ENCODE assay signal across 8 mouse cellular contexts in the genomic region with DNA sequence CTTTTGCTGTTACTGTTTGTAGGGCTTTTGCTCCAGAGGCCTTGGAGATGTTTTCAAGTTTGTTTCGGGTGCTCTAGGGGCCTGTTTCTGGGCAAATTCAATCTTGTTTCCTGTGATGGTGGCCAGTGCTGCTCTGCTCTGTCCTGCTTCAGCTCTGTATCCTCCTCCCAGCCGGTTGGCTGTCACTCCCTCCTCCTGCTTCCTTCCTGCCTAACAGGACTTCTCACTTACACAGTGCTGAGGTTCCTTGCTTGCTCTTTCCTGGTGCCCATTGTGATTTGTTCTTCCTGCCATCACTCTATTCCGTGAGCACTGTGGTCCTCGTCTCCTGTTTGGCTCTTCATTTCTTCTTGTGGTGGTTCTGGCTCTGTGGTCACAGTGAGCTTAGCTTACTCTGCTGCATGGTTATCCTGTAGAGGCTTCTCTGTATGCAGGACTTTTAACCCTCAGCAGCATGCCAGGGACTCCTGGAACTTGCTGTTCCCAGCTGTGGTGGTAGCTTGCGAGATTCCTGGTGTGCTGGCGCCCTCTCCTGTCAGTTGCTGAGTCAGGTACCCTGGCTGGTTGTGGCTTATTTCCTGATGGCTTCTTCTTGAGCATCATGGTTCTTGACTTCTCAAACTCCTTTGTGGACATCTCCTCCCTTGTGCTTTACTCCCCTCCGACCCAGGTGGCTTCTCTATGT.
DNase-seq lines count a peak whose midpoint lies in the region; ATAC-seq and TF ChIP-seq lines count a peak whose summit lies in the region.

No protein-coding gene starts in this region.

- H3K9me3 ChIP-seq in intestine, embryonic 16.5 days (ENCODE audit: control insufficient read depth, low read length) = no peaks in the 10 kb centered on the region
- no peaks in the 10 kb centered on the region for H3K9me3 ChIP-seq in midbrain, embryonic 11.5 days (ENCODE audit: control insufficient read depth, low read length)

- H3K27ac ChIP-seq in intestine, embryonic 16.5 days (ENCODE audit: low read length) = no peak overlapping the region; the same call in 1 of the 2 replicates
- H3K27ac ChIP-seq in midbrain, embryonic 11.5 days (ENCODE audit: low read depth, low read length) = no peak overlapping the region
- peak overlapping the region; percentile 67 for H3K27ac ChIP-seq in small intestine, adult 2 months (ENCODE audit: insufficient read depth, low read depth, low read length)

- intact Hi-C loops in left cerebral cortex, postnatal 36 days (cut with DNase I) = loop anchor here (1.0 to 2.0 kb wide), 3 partner anchors 82 to 238 kb away; no protein-coding TSS in a partner anchor

- H3K4me3 ChIP-seq in intestine, embryonic 16.5 days (ENCODE audit: low read length) = no peak overlapping the region
- no peak overlapping the region for H3K4me3 ChIP-seq in midbrain, embryonic 11.5 days (ENCODE audit: low read depth, low read length)
- no peak overlapping the region for H3K4me3 ChIP-seq in small intestine, adult 2 months (ENCODE audit: low read depth, low read length)

- H3K4me1 ChIP-seq in intestine, embryonic 16.5 days (ENCODE audit: control insufficient read depth, insufficient read depth, low read length) = peaks cover 20% of the 10 kb centered on the region
- H3K4me1 ChIP-seq in midbrain, embryonic 11.5 days (ENCODE audit: control insufficient read depth, insufficient read depth, low read length) = peaks cover 2% of the 10 kb centered on the region; the same call in 1 of the 2 replicates
- peaks cover 39% of the 10 kb centered on the region for H3K4me1 ChIP-seq in small intestine, adult 2 months (ENCODE audit: control insufficient read depth, insufficient read depth, insufficient read length, low read length)

- no peak overlapping the region for H3K4me2 ChIP-seq in intestine, embryonic 16.5 days (ENCODE audit: low read depth, low read length)
- H3K4me2 ChIP-seq in midbrain, embryonic 11.5 days = no peak overlapping the region

- no peak for TF ChIP-seq POLR2A in small intestine, adult 2 months (IDR thresholded peaks at IDR 0.05; ENCODE audit: low read depth, low read length)

- peak; percentile 77 for ATAC-seq in intestine, embryonic 16.5 days
- peak; percentile 62; the same call in 1 of the 2 replicates for ATAC-seq in midbrain, embryonic 11.5 days (ENCODE audit: low FRiP score)
- ATAC-seq in erythroid progenitor cell, adult 5-6 weeks (replicated peaks; ENCODE audit: low FRiP score, poor library complexity, severe bottlenecking) = no peak

- no peaks in the 10 kb centered on the region for H3K36me3 ChIP-seq in intestine, embryonic 16.5 days (ENCODE audit: control insufficient read depth, insufficient read depth, low read length)
- no peaks in the 10 kb centered on the region for H3K36me3 ChIP-seq in midbrain, embryonic 11.5 days (ENCODE audit: control insufficient read depth, insufficient read depth, low read length)
- H3K36me3 ChIP-seq in small intestine, adult 2 months (ENCODE audit: control insufficient read depth, insufficient read depth, low read length) = no peaks in the 10 kb centered on the region

- DNase-seq in adipocyte (ENCODE audit: low spot score) = peak; percentile 79
- peak; percentile 90 for DNase-seq in embryo, embryonic 10 days (ENCODE audit: low spot score)
- DNase-seq in gastrocnemius, postnatal 4 days (ENCODE audit: low spot score in 2 of 2) = peak; percentile 57 to 85
- peak; percentile 73 to 81 for DNase-seq in left cerebral cortex, postnatal 36 days (ENCODE audit: low spot score in 2 of 2)
- DNase-seq in midbrain, embryonic 11.5 days (ENCODE audit: low spot score, missing footprints) = peak; percentile 97

- no peaks in the 10 kb centered on the region for H3K27me3 ChIP-seq in intestine, embryonic 16.5 days (replicated peaks; ENCODE audit: control insufficient read depth, insufficient read depth, low read length)
- H3K27me3 ChIP-seq in midbrain, embryonic 11.5 days (ENCODE audit: control insufficient read depth, insufficient read depth, low read length) = no peaks in the 10 kb centered on the region
- no peaks in the 10 kb centered on the region for H3K27me3 ChIP-seq in small intestine, adult 2 months (ENCODE audit: control insufficient read depth, insufficient read depth, low read length)

- no peak overlapping the region for H3K9ac ChIP-seq in intestine, embryonic 16.5 days (ENCODE audit: low read depth, low read length)
- H3K9ac ChIP-seq in midbrain, embryonic 11.5 days (ENCODE audit: low read length) = no peak overlapping the region

- 22% methylated on average over 7 of the region's 7 CpGs for WGBS in intestine, embryonic 16.5 days
- 34% methylated on average over 7 of the region's 7 CpGs for WGBS in midbrain, embryonic 11.5 days
- 26% methylated on average over 7 of the region's 7 CpGs for WGBS in small intestine, adult 2 months

- TF ChIP-seq CTCF in small intestine, adult 2 months (IDR thresholded peaks at IDR 0.05; ENCODE audit: extremely low read depth, insufficient read length, insufficient replicate concordance, low read depth, low read length) = peak; percentile 93
